Mouse (Mus musculus) B cell, adult 2 months (primary cell): Measurements from ENCODE around the gene Olfr394.
"Not testable (repeated sequence)": the region's sequence is repeated elsewhere in the genome, so short reads cannot be mapped to it uniquely, and the experiment has no call there.

Source experiments
- DNase-seq, 2 experiments: peaks; one replicate each; pipeline ENCODE4 v3.0.0; 2022

The Olfr394 gene

DNA sequence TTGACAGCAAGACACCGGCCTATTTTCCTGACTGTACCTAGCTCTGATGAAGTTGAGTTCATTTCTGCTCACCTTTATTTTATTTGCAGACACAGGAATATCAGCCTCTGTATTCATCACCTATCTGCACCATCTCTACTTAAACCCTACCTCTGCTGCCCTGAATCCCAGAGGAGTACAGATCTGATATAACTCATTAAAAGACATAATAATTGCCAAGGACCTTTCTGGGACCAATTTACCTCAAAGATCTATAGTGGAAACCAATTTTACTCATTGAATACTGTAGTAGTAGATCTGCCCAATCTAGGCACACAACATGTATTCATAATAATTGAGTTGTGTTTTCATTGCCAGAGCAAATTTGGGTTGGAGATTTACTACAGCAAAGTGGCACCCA is at the start of gene Olfr394:
Gene Olfr394 (minus strand): TSS at position 101 of the 400 bp plus-strand sequence.
- DNase-seq, result no peak

DNA sequence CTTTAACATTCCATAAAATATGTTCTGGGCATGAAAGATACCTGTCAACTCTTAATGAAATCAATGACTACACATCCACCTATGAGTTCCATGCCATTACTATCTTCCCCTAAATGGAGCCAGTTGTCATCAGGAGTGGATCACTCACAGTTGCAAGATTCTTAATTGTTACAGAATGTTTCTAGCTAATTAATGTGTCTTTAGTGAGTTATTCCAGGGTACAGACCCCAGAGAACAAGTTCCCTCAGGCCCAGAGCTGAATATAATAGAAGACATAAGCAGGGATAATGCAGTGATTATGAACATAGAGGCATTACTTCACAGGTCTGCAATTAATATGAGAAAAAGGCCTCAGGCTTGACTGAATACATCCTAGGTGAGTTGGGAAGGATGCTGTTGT is 45.8 kb upstream of the Olfr394 start, which contains the start of gene Olfr23:
Gene Olfr23 (plus strand): TSS at position 301 of the 400 bp plus-strand sequence.
- DNase-seq, result no peak

GRCm38 (mm10) chr11:73909199-73909598 is 18.6 kb upstream of the Olfr394 start, which contains the start of gene Olfr395:
TSS of gene Olfr395 (minus strand) at chr11:73909299.
- DNase-seq, result not testable (repeated sequence)

DNA sequence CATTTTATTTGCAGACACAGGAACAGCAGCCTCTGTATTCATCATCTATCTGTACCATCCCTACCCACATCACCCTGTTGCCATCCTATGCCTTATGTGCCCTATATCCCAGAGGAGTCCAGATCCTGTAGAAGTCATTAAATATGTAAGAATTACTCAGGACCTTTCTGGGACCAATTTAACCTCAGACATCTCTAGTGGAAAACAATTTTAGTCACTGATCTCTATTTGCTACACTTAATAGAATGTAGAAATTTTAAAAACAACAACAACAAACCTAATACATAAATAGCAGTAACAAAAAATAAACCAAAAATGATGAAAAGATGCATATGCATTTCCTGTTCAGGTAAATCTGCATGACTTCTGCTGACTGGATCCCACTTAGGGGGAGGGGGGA is 39.2 kb downstream of the Olfr394 start, which contains the start of gene Olfr393:
Gene Olfr393 (minus strand): TSS at position 101 of the 400 bp plus-strand sequence.
- no peak for DNase-seq
